Mouse (Mus musculus): ENCODE data around the gene A2m. TPM values are rescaled to one million over a fixed set of nuclear protein-coding genes. Genes with fewer than 3 reads are reported as not detected.

A2m gene
- total RNA-seq (2021), result 1 to 10 TPM; 2.2 to 2.7 TPM

GRCm38 (mm10) chr6:121635076-121635475 lies at the start of gene A2m:
A2m (plus strand) TSS chr6:121635376.
- no peak for DNase-seq
- intact Hi-C loops (cut with DNase I), result no loop called here

GRCm38 (mm10) chr6:121590131-121590530 lies 45.0 kb upstream of the A2m start:
- no peak for DNase-seq
- intact Hi-C loops (cut with DNase I), result no loop called here

- intact Hi-C loops (cut with DNase I), result no loop called here
- no peak for DNase-seq
Measured at GRCm38 (mm10) chr6:121600927-121601326, 34.2 kb upstream of the A2m start.

GRCm38 (mm10) chr6:121607861-121608260 lies 27.3 kb upstream of the A2m start:
- intact Hi-C loops (cut with DNase I), result no loop called here
- no peak for DNase-seq

GRCm38 (mm10) chr6:121611796-121612195 lies 23.4 kb upstream of the A2m start:
- peak; percentile 10 to 48 for DNase-seq
- intact Hi-C loops (cut with DNase I), result loop anchor here (10.0 kb wide), 1 partner anchor 347 kb away; no protein-coding TSS in a partner anchor

GRCm38 (mm10) chr6:121617476-121617875 lies 17.7 kb upstream of the A2m start:
- DNase-seq, result no peak
- intact Hi-C loops (cut with DNase I), result loop anchor here (10.0 kb wide), 1 partner anchor 353 kb away; no protein-coding TSS in a partner anchor

GRCm38 (mm10) chr6:121622525-121622924 lies 12.7 kb upstream of the A2m start:
- intact Hi-C loops (cut with DNase I), result no loop called here

GRCm38 (mm10) chr6:121634520-121634919 lies 656 bp upstream of the A2m start:
- no peak for DNase-seq
- intact Hi-C loops (cut with DNase I), result no loop called here

More at GRCm38 (mm10) chr6:121622525-121622924, 12.7 kb upstream of the A2m start:
- DNase-seq, result no peak

- intact Hi-C loops (cut with DNase I), result no loop called here
- DNase-seq, result peak; percentile 2 to 6
Measured at GRCm38 (mm10) chr6:121635878-121636371, 749 bp downstream of the A2m start.

- no peak for DNase-seq
- intact Hi-C loops (cut with DNase I), result no loop called here
Measured at GRCm38 (mm10) chr6:121648499-121648898, 13.3 kb downstream of the A2m start.

Other genes starting within 250 kb of the A2m start
- gene Iqsec3, start 161.7 kb upstream of the A2m start, total RNA-seq (2021), result under 1 TPM; 0.64 to 0.72 TPM
- gene Gm7298, start 97.6 kb downstream of the A2m start, total RNA-seq (2021), result not detected
- gene Mug1, start 203.2 kb downstream of the A2m start, total RNA-seq (2021), result not detected